Mouse (Mus musculus) thymus, adult 18-20 months (tissue): ENCODE data around the gene Limch1.

Experiments
- DNase-seq, 2 experiments: peaks; one replicate each; pipeline ENCODE4 v3.0.0; 2022; ENCODE audit warnings: mixed read lengths in 2 of 2

Gene Limch1

DNA sequence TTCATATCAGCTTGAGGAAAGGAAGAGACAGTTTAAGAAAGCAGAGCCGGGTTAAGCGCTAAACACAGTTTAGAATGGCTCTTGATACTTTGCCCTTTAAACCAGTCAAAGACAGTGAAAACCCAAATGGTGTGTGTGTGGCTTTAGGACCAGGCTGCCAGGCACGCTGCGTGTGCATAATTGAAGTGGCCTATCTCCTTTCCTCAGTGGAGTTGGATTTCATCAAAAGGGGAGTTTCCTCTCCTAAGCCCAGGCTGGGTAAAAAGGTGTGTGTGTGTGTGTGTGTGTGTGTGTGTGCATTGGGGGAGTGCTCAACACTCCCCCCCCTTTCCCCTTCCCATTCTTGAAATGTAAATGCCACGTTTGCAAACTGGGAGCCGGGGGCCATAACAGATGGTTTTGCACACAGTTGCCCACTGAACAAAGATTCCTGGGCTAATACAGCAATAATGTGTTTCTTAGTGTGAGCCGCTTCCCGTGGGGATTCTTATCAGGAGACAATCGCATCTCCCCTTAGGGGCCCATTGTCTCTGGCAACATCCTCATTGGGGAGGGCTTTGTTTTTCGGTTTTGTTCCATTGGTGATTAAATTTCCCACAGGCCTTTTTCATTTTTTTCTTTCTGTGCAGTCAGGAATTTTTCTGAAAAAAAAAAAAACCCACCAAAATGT is 2.3 kb downstream of the Limch1 start:
- no peak for DNase-seq

DNA sequence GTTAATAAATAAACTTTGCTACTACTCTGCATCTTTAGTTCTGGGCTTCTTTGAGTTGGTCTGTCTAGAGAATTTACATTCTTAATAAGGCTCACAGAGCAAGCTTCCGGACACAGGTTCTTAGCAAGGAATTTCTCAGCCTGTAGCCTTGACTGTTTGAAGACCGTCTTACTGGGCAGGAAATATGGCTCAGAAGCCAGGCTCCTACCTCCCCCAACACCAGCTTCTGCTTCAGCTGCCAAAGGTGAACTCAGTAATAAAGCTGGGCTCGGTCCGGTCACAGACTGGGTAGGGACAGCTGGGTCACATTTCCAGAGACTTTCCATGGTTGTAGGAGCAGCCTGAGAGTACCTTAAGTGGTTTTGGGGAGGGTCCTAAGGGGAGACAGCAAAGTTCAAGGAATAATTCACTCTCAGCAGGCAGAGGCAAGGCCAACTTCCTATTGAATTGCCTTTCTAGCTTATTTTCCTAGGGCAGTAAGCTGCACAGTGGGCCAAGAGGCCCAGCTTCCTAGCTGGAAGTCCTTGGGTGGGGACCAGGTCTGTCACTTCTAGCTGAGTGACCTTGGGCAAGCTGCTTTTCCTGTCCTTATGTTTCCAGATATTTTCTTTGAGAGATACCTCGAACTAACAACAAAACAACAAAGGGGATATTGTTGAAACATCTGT is 3.0 kb downstream of the Limch1 start:
- no peak for DNase-seq

DNA sequence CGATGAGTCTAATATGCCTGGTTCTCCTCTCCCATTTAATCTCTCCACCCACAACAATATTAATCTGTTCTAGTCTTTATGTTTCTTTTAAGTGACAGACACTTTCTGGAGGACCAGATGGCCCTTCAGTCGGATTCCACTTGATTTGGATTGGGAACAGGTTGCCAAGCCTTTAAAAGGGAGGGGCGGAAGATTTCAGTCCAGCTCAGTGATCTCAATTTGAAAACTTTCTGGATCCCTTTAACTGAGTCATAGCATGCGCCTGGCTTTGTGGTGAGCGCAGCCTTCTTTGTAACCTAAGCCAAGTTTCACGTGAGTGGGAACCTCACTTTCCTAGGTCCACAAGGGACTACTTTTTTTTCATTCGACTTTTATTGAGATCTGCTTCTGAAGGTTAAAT is 5.0 kb downstream of the Limch1 start:
- no peak for DNase-seq

DNA sequence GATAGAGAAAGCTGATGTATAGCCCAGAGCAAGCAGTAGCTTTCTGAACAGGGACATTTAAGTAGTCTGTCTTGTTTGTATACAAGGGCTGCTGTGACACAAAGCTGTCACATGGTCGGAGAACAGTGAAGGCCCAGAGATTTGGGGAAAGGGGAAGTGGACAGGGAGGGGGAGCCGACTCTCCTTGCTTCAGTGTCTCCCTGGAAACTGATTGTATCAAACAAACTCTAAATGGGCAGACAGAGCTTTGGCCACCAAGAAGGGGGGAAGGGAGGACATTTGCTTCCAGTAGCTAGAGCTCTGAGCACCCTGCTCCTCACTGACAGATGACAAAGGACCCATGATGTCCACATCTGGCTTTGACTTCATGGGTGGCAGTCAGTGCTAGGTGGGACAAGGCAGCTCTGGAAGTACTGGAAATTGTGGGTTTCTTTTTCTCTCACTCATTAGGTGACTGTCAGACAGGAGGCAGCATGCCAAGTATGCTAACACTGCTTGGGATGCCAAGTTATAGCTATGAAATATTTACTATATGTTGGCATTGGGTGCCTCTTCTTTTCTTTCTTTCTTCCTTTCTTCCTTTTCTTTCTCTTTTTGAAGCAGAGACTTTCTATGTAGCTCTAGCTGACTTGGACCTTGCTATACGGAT is 5.8 kb downstream of the Limch1 start:
- DNase-seq, result no peak

DNA sequence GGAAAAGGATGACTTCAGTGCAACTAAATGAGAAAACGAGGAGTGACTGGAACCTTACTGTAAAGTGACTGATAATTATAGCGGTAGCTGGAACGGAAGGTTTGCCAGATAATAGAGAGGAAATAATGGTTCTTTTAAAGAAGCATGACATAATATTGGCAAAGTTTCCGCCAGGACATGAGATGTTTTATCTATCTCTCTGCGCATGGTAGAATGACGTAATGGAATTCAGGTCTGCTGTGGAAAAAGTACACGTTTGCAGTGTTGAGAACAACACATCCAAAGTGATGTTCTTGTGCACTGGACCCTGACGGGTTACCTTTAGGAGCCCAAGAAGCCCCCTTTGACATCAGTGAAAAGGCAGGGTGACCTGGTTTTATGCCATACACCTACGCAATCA is 8.0 kb downstream of the Limch1 start:
- no peak for DNase-seq

DNA sequence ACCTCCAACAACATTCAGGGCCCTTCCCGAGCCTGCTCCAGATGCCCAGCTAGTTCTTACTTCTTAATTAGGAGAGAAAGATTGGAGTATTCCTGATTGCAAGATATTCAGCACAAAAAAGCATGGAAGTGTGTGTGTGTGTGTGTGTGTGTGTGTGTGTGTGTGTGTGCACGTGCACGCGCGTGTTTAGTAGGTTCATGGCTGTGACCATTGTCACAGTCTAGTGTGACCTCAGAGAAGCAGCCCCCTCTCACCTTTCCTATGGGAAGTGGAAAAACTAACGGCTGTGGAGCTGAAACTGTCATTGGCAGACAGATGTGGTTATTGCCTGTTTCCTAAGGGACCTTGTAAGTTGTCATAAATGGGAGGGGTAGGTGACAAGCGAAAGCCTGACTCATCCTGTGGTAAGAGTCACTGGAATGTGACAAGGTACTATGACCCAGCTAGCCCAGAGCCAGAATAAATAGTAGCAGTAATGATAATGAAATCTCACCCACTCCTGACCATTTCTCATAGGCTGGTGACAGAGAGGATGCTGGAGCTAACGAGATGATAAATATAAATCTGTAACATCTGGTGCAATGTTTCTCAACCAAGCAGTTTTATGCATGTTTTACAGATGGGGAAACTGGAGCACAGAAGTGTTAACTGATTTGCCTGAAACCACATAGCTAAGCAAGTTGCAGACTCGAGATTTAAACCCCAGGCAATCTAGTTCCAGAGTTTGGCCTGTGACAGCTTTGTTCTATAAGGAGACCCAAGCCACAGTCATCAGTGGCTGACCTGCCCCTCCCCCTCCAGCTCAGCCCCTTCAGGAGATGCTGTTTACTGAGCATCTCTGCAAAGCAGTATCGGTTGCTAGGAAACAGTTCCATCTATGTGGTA is 11.4 kb downstream of the Limch1 start:
- DNase-seq, result no peak

DNA sequence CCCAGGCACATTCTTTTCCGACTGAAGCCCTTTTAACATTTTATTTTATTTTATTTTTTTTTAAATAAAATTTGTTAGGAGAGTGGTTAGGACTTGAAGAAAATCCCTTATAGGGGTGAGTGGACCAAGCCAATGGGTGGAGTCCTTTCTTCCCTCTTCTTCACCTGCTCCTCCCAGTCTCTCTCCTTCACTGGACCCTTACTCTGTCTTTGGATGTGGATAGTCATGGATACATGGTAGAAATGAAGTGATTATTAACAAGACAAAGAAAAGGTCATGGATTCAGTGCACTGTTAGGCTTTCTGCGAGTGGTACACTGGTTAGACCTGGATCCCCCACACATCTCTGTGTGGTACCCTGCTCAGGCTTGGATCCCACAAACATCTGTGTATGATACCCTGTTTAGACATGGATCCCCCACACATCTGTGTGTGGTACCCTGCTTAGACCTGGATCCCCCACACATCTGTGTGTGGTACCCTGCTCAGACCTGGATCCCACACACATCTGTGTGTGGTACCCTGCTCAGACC is 12.1 kb downstream of the Limch1 start:
- no peak for DNase-seq

DNA sequence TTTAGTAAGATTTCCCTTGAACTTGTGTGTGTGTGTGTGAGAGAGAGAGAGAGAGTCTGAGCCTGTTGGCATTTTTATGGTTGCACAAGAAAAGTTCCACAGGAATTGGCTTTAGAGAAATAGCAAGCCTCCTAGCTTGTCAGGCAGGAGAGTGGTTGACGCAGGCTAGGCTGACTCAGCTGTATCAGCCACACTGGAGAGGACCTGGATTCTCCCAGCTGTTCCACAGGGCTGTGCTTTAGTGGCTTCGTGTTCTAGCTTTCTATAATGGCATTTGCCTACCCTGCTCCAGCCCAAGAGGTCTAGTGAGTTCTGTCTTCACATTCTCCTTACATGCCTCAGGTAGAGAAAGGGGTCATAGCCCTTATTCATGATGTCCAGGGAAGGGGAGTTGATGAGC is 13.7 kb downstream of the Limch1 start:
- no peak for DNase-seq

DNA sequence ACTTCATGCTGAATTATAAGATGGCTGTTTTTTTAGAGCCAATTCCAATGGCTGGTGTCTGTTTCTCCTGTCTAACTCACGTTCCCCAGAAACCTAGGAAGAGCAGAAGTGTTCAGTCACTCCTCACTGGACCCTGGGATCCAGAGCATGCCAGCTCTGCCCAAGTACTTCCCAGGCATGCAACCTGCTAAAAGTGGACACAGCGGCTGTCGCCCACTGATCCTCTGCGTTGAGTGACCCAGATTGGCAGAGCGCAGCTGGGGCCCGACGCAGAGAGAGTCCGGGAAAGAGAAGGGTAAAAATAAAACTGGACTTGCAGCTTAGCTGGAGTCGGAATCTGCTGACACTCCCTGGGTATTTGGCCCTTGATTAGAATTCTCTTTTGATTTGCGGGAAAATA is 15.1 kb downstream of the Limch1 start:
- no peak for DNase-seq

DNA sequence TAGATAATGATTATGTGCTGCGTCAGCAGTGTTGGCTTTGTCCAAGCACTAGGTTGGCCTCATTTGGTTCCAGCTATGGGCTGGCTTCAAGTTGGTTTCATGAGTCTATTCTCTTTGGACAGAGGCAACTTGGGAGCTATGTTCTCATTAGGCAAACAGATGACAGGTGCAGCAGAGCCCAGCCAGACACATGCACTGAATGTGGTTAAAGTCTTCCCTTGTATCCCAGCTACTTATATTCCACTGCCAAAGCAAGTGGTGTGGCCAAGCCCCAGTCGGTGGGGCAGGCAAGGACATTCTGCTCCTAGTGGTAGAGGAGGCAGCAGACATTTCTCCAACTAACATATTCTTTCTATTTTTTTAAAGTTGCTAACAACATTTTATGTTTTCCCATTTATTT is 16.4 kb downstream of the Limch1 start:
- no peak for DNase-seq

DNA sequence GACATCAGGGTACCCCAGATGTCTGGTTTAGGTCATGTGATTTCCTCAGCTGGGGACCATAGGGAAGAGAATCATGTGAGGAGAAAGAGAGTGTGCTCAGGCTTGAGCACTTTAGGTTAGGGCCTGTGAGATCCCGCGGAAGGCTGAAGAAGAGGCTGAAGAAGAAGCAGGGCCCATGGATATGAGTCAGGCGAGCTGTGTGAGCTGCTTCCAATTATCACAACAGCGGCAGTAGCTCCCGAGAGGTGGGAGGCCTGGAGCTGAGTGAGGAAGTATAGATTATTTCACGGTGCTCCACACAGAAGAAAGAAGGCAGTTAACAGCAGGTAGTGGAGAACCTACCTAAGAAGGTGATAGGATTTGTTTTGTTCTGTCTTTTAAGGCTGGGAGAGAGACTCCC is 18.5 kb downstream of the Limch1 start:
- DNase-seq, result no peak

DNA sequence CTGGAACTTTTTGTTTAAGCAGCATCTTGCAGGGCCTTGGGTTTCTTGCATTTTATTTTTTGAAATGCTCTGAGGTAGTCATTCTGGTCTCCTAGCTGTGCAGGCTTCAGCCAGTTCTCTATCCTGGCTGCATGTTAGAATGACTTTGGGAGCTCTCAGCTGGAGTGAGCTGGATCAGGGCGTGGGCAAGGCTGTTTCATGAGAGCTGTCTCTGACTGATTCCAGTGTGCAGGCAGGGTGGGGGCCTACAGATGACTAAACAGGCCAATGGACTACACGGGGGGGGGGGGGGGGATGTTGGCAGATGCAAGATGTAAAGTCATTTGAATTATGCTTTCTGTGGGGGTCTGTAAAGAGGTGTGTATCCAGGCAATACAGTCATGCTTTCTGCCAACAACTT is 20.3 kb downstream of the Limch1 start:
- DNase-seq, result no peak

DNA sequence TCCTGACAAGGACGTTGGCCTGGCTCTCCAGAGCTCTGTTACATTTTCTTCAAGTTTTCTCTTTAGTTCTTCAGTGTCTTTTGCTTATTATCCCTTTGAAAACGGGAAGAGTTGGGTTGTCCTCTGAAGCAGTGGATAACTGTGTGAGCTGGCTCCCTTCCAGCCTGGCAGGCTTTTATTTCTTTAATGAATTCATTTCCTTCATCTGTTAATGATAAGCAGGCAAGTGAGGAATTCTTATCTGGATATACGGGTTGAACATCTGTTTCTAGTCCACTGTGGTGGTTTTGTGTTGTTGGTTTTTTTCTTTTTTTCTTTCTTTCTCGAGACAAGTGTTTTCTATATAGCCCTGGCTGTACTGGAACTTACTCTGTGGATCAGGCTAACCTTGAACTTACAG is 22.4 kb downstream of the Limch1 start:
- no peak for DNase-seq

DNA sequence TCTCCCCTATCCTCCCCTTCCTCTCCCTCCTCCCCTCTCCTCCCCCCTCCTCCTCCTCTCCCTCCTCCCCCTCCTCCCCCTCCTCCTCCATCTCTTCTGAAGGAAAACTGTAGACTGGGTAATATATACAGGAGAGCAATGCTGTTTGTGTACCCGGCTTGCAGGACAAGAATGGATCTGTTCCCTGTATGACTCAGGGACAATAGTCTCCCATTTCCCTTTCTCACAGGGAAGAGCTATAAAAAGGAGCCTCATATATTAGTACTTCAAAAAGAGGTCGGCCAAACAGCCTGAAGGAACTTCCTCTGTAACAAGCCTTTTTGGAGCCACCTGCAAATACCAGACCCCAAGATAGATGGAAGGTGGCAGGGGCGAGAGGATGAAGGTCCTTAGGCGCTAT is 23.4 kb downstream of the Limch1 start:
- DNase-seq, result no peak

DNA sequence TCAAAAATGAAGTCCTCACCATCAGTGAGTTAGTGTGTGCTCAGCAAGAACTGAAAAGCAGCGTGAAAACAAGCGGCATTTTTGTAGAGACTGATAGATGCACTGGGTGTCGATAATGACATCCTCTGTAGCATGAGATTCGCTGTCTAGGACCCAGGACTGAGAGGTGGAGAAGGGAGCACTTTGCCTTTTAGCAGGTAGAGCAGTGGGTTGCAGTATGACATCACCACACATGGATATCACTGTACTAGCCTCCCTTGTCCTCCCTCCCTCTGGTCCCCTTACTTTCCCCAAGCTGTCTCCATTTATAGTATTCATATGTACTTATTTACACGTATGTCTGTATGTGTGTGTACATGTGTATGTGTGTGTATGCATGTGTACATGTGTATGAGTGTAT is 23.9 kb downstream of the Limch1 start:
- DNase-seq, result no peak

DNA sequence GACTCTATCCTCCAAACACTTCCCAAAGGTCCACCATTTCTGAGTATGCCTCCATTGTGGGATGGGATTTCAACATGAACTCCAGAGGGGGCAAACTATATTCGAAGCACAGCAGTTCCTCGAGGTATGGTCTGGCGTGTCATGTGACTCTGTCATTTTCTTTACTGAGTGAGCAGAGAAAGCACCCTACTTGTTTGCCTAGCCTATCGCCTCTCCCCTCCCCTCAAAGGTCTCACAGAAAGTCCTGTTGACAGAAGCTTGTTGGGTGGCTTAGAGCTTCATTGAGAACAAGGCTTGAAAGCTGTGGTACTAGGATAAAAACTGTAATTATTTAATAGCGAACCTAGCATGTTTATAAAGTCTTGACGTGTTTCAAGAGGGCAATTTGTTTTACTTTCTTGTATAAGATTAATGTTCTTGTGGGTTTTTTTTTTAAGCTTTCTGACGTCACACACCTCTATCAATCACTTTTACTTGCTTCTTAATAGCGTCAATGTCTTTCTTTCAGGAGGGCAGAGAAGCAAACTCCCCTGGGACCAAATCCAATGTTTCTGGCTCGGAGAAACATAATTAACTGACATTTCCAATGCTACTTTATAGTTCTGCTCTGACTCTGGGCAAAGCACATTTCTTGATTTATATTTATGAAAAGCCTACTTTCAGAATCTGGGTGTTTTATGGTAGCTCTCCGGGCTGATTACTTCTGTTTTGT is 32.5 kb downstream of the Limch1 start:
- no peak for DNase-seq

DNA sequence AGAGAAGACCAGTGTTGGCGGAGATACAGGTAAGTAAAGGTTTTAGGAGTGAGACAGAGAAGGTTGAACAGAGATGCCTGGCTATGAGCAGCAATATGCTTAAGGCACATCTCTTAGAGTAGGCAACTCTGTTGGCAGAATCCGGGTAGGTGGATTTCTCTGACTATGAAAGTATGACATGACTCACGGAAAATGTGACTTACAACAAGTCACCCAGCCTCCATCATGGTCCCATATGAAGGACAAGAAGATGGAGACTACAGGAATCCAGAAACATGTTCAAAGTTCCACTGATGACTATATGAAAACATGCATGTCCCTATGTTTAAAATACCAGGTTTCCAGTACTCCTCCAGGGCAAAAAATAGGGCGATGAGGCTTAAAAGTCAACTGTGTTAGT is 34.7 kb downstream of the Limch1 start:
- no peak for DNase-seq

DNA sequence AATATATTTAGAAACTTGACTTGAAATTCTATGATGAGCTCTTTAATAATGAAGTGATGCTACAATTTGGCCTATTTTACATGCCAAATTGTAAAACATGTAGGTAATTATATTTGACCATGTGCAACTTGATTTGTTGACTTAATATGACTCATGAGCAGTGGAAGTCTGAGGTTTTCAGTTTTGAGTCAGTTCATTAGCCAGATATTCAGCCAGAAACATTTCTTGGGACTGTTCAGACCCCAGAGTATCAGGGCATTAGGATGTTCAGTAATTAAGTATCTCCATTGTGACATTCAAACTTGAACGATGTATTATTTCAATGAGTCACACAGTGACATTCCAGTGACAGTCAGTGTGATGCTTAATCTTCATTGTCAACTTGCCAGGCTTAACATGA is 35.9 kb downstream of the Limch1 start:
- no peak for DNase-seq

DNA sequence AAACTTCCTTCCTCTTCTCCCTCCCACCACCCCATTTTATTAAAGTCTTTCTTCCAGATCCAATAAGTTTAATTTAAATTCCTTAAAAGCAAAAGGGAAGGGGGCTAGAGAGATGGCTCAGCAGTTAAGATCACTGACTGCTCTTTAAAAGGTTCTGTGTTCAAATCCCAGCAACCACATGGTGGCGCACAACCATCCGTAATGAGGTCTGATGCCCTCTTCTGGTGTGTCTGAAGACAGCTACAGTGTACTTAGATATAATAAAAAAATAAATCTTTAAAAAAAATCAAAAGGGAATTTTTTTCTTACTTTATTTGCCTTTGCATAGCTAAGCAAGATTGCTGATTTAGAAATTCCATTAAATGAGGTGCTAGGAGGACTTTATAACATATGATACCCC is 37.2 kb downstream of the Limch1 start:
- DNase-seq, result no peak

DNA sequence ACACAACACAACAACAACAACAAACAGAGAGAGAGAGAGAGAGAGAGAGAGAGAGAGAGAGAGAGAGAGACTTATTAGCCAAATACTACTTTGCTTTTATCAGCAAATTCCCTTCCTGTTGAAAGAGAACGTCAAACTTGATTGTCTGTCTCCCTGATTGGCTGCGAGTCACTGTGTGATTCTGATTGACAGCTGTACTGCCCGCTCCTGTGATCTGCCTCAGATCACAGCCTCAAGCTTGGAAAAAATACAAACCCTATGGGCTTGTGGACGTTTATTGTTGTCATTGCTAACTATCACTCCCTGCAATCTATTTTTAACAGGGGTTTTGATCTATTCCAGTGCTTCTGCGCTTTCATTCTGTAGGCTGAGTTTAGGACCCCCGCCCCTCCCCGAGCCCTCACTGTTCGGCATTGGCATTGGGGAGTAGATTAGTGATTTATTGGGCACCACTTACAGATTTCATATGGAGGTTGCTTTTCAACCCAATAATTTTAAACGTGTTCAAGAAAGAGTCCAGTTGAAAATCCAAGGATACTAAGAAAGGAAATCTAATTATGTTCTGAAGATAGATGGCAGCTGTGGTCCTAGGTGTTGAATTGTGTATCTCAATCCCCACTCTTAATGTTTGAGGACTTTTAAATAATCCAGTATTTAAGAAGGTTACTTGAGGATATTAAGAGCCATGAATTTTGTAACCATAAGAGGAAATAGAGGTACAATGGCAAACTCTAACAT is 39.2 kb downstream of the Limch1 start:
- no peak for DNase-seq

DNA sequence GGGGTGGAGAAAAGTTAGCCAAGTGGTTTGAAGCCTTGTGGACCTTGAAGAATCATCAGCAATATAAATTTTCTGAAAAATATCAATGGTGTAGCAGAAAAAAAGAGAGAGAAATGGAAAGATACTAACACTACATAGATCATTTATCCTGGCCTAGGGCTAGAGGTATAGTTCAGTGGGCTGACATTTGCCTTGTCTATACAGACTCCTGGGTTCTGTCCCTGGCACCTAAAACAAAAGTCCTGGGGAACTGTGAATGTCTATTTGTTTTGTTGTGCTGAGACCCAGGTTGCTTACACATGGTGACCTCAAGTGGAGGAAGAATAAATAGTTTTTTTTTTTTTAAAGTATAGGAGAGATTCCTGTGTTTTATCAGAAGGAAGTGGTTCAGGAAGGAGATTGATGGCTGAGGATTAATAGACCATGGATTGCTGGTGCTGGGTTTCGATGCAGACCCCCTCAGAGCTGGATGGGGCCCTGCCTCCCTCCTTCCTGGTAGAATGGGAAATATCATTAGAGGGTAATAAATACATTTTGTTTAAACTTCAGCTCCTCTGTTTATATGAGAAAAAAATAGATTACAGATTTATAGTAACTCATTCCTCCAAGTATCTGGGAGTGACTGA is 40.5 kb downstream of the Limch1 start:
- DNase-seq, result no peak
